Mouse (Mus musculus) stomach, embryonic 16.5 days (tissue): ENCODE measurements around the gene Dvl3. TPM values are rescaled to one million over a fixed set of nuclear protein-coding genes. Genes with fewer than 3 reads are reported as not detected.
"Not testable (repeated sequence)": the region's sequence is repeated elsewhere in the genome, so short reads cannot be mapped to it uniquely, and the experiment has no call there.

Source experiments
- ATAC-seq: fragments of 200-750 bp; cut with Nextera tagmentation; 2 replicates; pipeline ENCODE4 v1.8.0; 2017; ENCODE audit warnings: moderate number of reproducible peaks, moderate TSS enrichment; ENCODE audit not compliant: insufficient read depth, low FRiP score
- H3K27ac ChIP-seq: fragments of 300-500 bp; sonication (generic); 2 replicates; pipeline ENCODE4 v1.5.1; 2014; ENCODE audit warnings: low read length
- H3K27me3 ChIP-seq: fragments of 300-500 bp; sonication (generic); 2 replicates; pipeline ENCODE4 v1.6.1; 2014; ENCODE audit warnings: low read length, control low read depth, mixed read lengths; ENCODE audit not compliant: control insufficient read depth, insufficient read depth
- H3K36me3 ChIP-seq: fragments of 300-500 bp; sonication (generic); 2 replicates; pipeline ENCODE4 v1.6.1; 2014; ENCODE audit warnings: low read length; ENCODE audit not compliant: control insufficient read depth, insufficient read depth
- H3K4me1 ChIP-seq: fragments of 300-500 bp; sonication (generic); 2 replicates; pipeline ENCODE4 v1.6.1; 2014; ENCODE audit warnings: low read length, control low read depth, mixed read lengths; ENCODE audit not compliant: control insufficient read depth, insufficient read depth
- H3K4me2 ChIP-seq: fragments of 300-500 bp; sonication (generic); 2 replicates; pipeline ENCODE4 v1.6.1; 2014; ENCODE audit warnings: low read depth, low read length, mixed read lengths
- H3K4me3 ChIP-seq: fragments of 300-500 bp; sonication (generic); replicated peaks from 2 replicates; pipeline ENCODE4 v1.5.1; 2014; ENCODE audit warnings: mild to moderate bottlenecking, low read length
- H3K9ac ChIP-seq: fragments of 300-500 bp; sonication (generic); 2 replicates; pipeline ENCODE4 v1.6.1; 2014; ENCODE audit warnings: low read length
- H3K9me3 ChIP-seq: fragments of 300-500 bp; sonication (generic); replicated peaks from 2 replicates; pipeline ENCODE4 v1.6.1; 2016; ENCODE audit warnings: low read length, control low read depth; ENCODE audit not compliant: control insufficient read depth
- WGBS: fragments of 180-500 bp; shearing (Covaris S2); extraction: QIAGEN DNeasy Blood & Tissue Kit; methylation state at CpG from one replicate; pipeline ENCODE4 v1.1.7; 2014; 5-methylcytosine and 5-hydroxymethylcytosine counted together
- polyA plus RNA-seq: library from polyadenylated mRNA; unstranded; fragments of >200 nt; fragmentation: Nextera tagmentation; extraction: Ambion mirVana; gene quantifications from 2 replicates; pipeline ENCODE4 v1.2.1, GENCODE M21; 2015

Dvl3 gene
- polyA plus RNA-seq, 1 experiment from 2014 or later: 17.6 TPM

DNA sequence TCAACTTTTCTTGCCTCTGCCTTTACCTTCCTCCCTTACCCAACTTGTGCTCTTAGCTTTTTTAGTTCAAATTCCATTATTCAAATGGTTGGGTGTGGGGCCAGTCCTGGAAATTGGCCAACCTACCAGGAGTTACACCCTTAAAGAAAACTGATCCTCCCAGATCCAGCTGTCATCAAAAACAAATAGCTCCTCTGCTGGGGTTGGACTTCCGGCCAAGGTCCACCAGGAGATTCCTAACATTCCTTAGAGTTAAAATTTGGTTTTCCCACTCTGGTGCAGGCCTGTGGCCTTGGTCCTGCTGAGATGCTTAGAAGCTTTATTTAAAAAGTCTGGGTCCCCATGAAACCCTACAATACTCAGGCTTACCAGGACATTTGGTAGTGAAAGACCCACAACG lies 38.3 kb upstream of the Dvl3 start:
- no peak overlapping the region for H3K9ac ChIP-seq
- H3K36me3 ChIP-seq: no peaks in the 10 kb centered on the region
- no peaks in the 10 kb centered on the region for H3K27me3 ChIP-seq
- H3K4me2 ChIP-seq: no peak overlapping the region
- WGBS: 53% methylated on average over 2 of the region's 2 CpGs
- H3K4me3 ChIP-seq: no peak overlapping the region
- no peaks in the 10 kb centered on the region for H3K9me3 ChIP-seq
- 0 out of 2 replicates have a peak, but pooled peaks cover 2% of the 10 kb centered on the region for H3K4me1 ChIP-seq
- no peak for ATAC-seq
- no peak overlapping the region for H3K27ac ChIP-seq

GRCm38 (mm10) chr16:20479026-20479760 lies 37.6 kb upstream of the Dvl3 start:
- not testable (repeated sequence) for H3K27me3 ChIP-seq, ATAC-seq, H3K9ac ChIP-seq, H3K27ac ChIP-seq, H3K9me3 ChIP-seq, H3K36me3 ChIP-seq, H3K4me1 ChIP-seq, H3K4me2 ChIP-seq, H3K4me3 ChIP-seq
- WGBS: 84% methylated on average over 12 of the region's 12 CpGs

DNA sequence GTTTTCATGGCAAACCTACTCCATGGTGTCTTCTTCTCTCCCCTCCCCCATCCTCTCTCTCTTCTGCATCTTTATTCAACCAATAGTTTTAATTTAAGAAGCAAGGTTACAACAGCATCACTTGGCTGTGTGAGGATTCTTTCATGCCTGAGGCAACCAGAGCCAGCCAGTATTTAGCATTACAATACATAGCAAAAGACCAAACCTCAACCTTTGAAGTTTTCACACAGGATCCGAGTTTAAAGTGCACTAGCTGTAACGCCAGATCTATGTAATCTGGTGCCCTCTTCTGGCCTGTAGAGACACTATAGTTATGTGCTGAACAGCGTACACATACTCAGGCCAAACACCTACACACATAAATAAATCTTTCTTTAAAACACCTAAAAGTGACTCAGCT lies 36.7 kb upstream of the Dvl3 start:
- H3K27me3 ChIP-seq: no peaks in the 10 kb centered on the region
- WGBS: 40% methylated on average over 3 of the region's 3 CpGs
- H3K4me2 ChIP-seq: no peak overlapping the region
- H3K4me3 ChIP-seq: no peak overlapping the region
- H3K9ac ChIP-seq: no peak overlapping the region
- H3K4me1 ChIP-seq: 0 out of 2 replicates have a peak, but pooled peaks cover 2% of the 10 kb centered on the region
- no peak overlapping the region for H3K27ac ChIP-seq
- ATAC-seq: no peak
- H3K9me3 ChIP-seq: no peaks in the 10 kb centered on the region
- H3K36me3 ChIP-seq: no peaks in the 10 kb centered on the region

- no peaks in the 10 kb centered on the region for H3K27me3 ChIP-seq
- no peaks in the 10 kb centered on the region for H3K36me3 ChIP-seq
- 82% methylated on average over 2 of the region's 2 CpGs for WGBS
- no peak overlapping the region for H3K4me3 ChIP-seq
- no peak for ATAC-seq
- no peak overlapping the region for H3K4me2 ChIP-seq
- no peak overlapping the region for H3K27ac ChIP-seq
- H3K9me3 ChIP-seq: no peaks in the 10 kb centered on the region
- no peak overlapping the region for H3K9ac ChIP-seq
- 0 out of 2 replicates have a peak, but pooled peaks cover 2% of the 10 kb centered on the region for H3K4me1 ChIP-seq
These were observed 35.0 kb upstream of the Dvl3 start for GRCm38 (mm10) chr16:20481746-20482145.

DNA sequence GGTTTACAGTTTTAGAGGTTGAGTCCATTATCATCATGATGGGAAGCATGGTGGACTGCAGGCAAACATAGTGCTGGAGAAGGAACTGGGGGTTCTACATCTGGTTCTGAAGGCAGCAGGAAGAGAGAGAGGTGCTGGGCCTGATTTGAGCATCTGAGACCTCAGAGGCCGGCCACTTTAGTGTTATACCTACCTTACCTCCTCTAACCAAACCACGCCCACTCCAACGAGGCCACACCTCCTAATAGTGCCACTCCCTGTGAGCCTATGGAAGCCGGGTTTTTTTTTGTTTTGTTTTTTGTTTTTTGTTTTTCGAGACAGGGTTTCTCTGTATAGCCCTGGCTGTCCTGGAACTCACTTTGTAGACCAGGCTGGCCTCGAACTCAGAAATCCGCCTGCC lies 33.1 kb upstream of the Dvl3 start:
- not testable (repeated sequence) for H3K36me3 ChIP-seq, H3K27ac ChIP-seq, ATAC-seq, H3K4me3 ChIP-seq, H3K4me2 ChIP-seq, H3K9ac ChIP-seq, H3K4me1 ChIP-seq, H3K27me3 ChIP-seq, H3K9me3 ChIP-seq
- WGBS: 87% methylated on average over 5 of the region's 7 CpGs

DNA sequence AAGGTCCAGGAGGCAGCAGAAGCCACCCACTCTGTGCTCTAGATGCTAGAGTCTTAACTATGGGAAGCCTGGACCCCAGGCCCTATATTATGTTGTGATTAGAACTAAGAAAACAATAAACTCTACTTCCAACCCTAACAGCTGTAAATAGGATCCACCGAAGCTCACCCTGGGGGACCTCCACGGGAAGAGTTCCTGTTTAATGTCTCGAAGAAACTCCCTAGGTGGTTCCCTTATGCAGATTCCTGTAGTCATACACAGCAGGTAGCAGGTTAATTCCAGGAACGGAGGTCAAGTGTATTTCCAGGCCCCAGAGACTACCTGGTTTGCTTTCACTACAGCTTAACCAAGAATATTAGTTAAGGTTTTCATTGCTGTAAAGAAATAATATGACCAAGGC lies 31.7 kb upstream of the Dvl3 start:
- H3K36me3 ChIP-seq: no peaks in the 10 kb centered on the region
- H3K4me3 ChIP-seq: no peak overlapping the region
- no peak overlapping the region for H3K4me2 ChIP-seq
- H3K4me1 ChIP-seq: no peaks in the 10 kb centered on the region
- WGBS: 50% methylated on average over 4 of the region's 4 CpGs
- no peak for ATAC-seq
- no peaks in the 10 kb centered on the region for H3K27me3 ChIP-seq
- no peak overlapping the region for H3K9ac ChIP-seq
- no peaks in the 10 kb centered on the region for H3K9me3 ChIP-seq
- H3K27ac ChIP-seq: no peak overlapping the region

GRCm38 (mm10) chr16:20486048-20486447 lies 30.7 kb upstream of the Dvl3 start:
- ATAC-seq: no peak
- WGBS: 66% methylated on average over 3 of the region's 3 CpGs
- Histone ChIP-seq H3K4me1 (no peaks in the 10 kb centered on the region), H3K4me2 (no peak overlapping the region), H3K27ac (no peak overlapping the region), H3K36me3 (no peaks in the 10 kb centered on the region), H3K4me3 (no peak overlapping the region), H3K9ac (no peak overlapping the region), H3K9me3 (no peaks in the 10 kb centered on the region), H3K27me3 (no peaks in the 10 kb centered on the region)

DNA sequence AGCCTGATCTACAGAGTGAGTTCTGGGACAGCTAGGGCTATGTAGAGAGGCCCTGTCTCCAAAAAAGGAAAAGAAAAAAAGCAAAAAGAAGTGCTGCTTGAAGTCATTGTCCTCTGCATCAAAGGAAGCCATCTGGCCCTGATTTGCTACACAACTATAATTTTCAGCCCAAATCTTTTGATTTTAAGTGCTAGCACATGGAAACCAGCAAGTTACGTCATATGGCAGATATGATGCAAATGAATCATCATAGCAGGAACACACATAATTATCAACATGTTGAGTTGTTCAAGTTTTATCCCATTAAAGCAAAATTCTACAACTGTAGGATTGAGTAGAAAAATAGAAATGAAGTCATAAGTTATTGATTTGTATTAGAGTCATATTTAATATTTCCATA lies 28.6 kb upstream of the Dvl3 start:
- H3K9me3 ChIP-seq: no peaks in the 10 kb centered on the region
- 85% methylated on average over 1 of the region's 1 CpGs for WGBS
- no peaks in the 10 kb centered on the region for H3K27me3 ChIP-seq
- H3K27ac ChIP-seq: no peak overlapping the region
- no peaks in the 10 kb centered on the region for H3K36me3 ChIP-seq
- no peaks in the 10 kb centered on the region for H3K4me1 ChIP-seq
- H3K4me3 ChIP-seq: no peak overlapping the region
- H3K9ac ChIP-seq: no peak overlapping the region
- H3K4me2 ChIP-seq: no peak overlapping the region
- ATAC-seq: no peak

- H3K27ac ChIP-seq, H3K4me1 ChIP-seq, H3K27me3 ChIP-seq, H3K9me3 ChIP-seq, H3K4me2 ChIP-seq, ATAC-seq, H3K36me3 ChIP-seq, H3K9ac ChIP-seq, H3K4me3 ChIP-seq: not testable (repeated sequence)
- 80% methylated on average over 9 of the region's 9 CpGs for WGBS
These were observed 28.0 kb upstream of the Dvl3 start for GRCm38 (mm10) chr16:20488751-20489150.
